In the genomic region with DNA sequence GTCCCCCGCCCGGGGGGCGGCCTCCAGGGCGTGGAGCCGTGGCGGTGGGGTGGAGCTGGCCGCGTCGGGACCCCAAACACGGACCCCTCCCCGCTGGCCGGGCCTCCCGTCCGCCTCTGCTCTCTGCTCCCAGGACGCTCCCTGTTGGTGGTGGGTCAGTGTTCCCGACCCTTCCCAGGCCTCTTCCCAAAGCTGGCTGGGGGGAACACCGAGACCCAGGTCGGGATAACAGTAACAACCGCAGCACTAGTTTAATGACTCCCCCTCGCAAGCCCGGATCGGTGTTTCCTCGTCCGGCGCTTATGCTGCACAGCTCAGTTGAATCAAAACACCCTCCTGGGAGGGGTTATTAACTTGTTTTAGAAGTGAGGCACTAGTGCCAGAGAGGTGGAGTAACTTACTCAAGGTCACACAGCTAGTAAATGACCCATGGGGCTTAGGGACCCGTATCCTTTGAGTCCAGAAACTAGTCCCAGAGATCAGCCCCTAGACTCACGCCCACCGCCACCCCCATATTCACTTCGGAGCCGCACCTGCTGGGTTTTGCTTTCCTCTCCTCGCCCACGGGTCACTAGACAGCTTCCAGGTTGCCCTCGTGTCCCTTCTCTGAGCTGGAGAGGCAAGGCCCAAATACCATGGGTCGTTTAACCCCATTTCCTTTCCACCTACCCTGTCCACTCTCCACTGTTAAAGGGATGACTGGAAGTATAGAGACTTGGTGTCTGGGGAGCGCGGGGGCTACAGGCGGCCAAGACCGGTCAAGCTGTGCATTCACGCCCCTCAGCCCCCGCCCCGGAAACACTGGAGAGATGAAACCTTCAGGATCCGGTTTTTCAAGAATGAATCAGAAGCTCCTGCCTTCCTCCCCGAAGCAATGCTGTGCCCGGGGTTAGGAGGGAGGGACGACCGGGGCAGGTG, we compare ENCODE assay signal across 1 mouse cellular context.
TF ChIP-seq lines count a peak whose summit lies in the region.

No protein-coding gene starts in this region.

TF ChIP-seq in C2C12, 6 proteins besides CTCF, POLR2A, EP300 and RAD21 (continued from another document):
- TF ChIP-seq FOSL1 (IDR thresholded peaks at IDR 0.05; ENCODE audit: insufficient read depth, low read length, poor library complexity, severe bottlenecking) (no peak), MAX (IDR thresholded peaks at IDR 0.05) (no peak)
